Mouse (Mus musculus) thymus, postnatal 10 days (tissue): Measurements from ENCODE around the gene Ddx4.
"Not testable (repeated sequence)": the region's sequence is repeated elsewhere in the genome, so short reads cannot be mapped to it uniquely, and the experiment has no call there.

Experiments used
- DNase-seq, 2 experiments: peaks; one replicate each; pipeline ENCODE4 v3.0.0; 2021; ENCODE audit warnings: low spot score in 2 of 2

Ddx4 gene

DNA sequence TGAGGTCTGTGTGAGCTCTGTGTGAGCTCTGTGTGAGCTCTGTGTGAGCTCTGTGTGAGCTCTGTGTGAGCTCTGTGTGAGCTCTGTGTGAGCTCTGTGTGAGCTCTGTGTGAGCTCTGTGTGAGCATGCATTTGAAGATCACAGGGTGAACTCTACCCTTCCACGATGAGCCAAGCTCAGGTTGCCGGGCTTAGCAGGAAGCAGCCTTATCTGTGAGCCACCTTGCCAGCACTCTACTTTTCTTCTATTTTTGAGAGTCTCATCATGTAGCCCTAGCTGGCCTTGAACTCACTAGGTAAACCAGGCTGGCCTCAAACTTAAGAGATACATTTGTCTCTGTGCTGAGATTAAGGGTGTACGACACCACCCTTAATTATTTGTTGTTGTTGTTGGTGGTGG, 15.8 kb downstream of the Ddx4 start:
- DNase-seq: no peak

DNA sequence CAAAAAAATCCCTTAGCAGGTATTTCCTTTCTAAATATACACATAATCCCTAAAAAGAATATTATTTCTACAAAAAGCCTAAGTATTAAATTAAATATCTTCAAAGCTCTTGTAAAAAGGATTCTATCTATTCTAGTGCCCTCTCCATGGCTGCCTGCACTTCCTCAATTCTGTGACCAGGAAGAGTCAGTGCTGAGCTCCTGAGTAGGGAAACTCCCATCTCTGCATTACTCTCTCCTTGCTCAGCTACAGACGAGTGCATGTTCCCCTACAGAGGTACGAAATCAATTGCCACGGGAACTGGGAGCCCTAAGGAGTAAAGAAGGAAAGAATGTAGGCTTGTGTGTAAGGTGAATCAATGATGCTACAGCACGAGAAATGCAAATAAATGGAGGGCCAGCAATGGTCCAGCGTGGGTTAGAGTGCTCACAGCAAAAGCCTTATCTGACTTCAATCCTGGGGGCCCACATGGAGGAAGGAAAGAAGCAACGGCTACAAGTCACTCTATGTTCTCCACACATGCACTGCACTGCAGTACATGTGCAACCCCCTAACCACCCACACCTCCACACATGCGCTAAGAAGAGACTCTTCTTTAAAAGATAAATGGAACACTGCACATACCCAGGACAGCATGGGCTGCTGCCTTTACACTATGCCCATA, 17.0 kb downstream of the Ddx4 start:
- DNase-seq: no peak

DNA sequence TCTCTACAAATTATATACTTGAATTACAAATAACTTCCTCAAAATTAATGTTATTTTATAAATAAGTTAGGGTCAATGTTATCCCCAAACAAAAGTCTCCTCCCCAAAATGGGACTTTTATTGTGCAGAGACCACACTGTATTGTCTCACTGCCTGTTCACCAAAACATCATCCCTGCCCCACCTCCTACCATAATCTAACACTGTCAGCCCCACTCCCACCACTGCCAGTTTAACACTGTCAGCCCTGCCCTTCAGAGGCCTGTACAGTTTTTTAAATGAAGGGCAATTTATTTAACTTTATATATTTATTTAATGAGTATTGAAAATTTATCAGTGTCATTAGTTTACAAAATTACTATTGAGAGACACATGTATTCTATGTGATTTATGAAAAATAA, 26.7 kb downstream of the Ddx4 start:
- no peak for DNase-seq

DNA sequence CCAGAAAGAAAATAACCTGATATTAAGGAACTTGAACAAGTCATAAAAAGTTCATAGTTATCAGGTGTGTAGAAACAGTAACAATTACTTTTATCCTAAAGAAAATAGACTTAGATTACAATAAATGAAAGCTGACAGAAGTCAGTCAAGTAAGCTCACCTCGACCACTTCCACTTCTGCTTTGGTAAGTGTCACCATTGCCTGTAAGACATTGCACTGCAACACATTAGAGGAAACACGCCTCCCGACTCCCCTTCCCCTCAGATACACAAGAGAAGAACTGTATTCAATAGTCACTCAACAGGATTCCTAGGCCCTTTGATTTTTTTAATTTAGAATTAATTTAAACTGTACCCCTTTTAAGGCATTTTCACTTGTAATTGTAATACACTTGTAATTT, 27.7 kb downstream of the Ddx4 start:
- no peak for DNase-seq

DNA sequence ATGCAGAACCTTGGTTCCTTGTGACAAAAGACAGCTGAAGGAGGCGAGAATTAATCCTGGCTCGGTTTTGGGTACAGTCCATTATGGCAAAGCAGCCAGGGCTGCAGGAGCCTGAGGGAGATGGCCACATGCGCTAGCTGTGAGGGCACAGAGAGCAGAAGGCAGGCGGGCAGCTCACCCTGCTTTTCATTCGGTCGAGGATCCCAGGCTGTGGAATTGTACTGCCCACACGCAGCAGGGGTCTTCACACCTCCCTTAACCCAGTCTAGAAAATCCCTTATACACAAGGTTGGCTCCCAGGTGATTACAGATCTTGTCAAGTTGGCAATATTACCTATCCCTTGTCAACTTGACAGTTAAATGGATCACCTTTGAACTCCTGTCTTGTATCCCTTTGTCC, 28.6 kb downstream of the Ddx4 start:
- no peak for DNase-seq

DNA sequence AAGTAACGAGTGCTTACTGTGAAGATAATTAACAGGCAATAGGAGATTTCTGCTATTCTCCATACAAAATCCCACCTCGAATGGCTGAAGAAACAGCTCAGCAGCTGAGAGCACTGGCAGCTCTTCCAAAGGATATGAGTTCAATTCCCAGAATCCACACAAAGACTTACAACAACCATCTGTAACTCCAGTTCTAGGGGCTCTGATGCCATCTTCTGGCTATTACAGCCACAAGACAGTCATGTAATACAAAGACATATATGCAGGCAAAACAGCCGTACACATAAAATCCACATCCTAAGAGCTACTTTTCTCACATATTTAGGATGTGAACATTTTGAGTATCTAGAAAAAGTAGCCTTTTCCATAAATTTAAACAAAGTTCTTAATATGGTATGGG, 30.7 kb downstream of the Ddx4 start:
- DNase-seq: no peak

DNA sequence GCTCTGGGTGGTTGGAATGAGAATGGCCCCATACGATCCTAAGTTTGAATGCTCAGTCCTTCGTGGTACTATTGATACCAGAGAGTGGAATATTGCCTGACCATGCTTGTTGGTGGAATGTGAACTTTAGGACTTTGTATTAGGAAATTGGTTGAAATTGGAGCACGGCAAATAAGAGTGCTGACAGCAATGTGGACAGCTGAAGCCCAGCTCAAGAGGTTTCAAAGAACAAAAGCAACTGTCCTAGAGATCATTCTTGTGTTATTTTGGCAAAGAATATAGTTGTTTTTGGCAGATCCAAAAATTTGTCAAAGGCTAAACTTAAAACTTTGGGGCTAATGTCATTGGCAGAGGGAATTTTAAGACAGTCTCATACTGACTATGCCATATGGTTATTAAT, 43.7 kb downstream of the Ddx4 start:
- DNase-seq: no peak

DNA sequence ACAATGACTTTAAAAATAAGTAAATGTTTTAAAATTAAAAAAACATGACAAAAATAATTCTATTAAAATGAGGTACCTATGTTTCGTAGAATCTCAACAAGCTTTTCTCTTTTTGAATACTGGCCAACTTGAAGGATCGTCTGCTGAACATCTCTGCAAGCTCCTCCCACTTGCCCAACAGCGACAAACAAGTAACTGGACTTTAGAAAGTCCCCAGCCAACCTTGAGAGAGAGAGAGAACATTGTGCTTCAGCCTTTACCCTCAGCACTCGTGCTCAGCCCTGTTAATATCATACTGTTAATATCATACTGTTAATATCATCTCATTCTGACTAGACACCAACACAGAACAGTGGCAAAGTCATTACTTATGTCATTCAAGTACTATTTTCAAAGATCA, 47.9 kb downstream of the Ddx4 start:
- no peak for DNase-seq

DNA sequence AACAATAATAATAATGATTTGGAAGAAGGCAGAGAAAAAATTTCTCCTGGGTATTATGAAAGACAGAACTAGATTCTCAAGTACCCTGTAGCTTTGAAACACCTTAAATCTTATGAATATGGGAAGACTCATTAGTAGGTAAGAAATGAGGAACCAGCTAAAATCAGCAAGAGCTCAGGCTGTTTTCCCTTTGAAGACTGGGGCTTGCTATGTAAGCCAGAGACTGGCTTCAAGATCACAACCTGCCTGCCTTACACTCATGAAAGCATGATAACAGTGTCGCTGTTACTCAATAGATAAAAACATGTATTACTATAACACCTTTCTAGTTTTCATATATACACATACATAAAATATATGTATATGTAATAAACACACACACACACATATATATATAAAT, 48.4 kb downstream of the Ddx4 start:
- DNase-seq: no peak

DNA sequence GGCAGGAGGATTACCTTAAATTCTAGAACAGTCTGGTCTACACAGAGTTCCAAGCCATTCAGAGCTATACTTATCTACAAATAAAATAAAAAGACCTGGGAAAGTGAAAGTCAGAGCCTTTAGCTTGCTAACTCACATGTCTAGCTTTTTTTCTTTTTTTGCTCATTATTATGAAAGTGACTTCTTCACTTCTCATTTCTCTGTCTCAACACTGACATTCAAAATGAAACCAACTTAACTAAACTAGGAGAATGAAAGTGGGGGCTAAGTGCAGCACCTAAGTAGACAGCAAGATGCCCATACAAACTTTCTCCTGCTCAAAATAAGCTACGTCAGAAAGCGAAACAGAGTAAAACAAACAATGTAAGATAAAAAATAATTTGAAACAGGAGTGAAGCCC, 49.7 kb downstream of the Ddx4 start:
- no peak for DNase-seq

DNA sequence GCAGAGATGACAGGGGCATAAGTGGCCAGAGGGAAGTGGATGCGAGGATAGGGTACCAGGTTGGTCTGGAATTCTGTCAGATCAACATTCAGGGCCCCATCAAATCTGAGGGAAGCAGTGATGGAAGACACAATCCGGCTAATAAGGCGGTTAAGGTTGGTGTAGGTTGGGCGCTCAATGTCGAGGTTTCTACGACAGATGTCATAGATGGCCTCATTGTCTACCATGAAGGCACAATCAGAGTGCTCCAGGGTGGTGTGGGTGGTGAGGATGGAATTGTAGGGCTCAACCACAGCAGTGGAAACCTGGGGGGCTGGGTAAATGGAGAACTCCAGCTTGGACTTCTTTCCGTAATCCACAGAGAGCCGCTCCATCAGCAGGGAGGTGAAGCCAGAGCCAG, 58.0 kb downstream of the Ddx4 start, which contains the start of gene Il31ra:
TSS of gene Il31ra (minus strand) at position 101 of the 400 bp plus-strand sequence.
- not testable (repeated sequence) for DNase-seq

DNA sequence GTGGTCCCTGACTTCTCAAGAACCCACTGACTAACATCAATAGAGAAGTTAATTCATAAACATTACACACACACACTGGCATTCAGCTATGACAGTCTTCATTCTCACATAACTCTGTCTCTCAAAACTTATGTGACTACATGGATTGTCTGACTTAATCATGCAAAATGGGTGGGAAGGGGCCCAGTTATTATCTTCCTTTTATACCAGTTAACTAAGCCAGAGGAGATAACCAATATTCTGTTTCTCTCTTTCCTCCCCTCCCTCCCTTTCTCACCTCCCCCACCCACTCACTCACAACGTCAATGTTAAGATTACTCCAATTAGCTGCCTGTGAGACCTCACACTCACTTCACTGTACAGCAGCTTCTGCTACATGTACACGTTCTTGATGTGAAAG, 62.0 kb downstream of the Ddx4 start:
- no peak for DNase-seq

DNA sequence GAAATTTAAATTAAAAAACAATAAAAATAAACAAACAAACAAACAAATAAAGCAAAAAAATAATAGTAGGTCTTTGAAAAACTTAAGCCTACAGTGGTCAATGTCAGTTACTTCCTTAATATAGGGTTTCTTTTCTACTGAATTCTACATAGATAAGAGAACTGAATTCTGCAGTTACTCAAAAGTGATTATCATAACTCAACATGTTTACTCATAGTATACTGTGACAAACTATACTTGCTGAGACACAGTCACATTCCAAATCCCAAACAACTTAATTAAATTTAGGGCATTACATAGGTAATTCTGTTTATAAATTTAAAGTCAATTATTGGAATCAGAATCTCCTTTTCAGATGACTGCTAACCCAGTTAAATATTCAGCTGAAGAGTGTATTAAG, 62.6 kb downstream of the Ddx4 start:
- DNase-seq: no peak

DNA sequence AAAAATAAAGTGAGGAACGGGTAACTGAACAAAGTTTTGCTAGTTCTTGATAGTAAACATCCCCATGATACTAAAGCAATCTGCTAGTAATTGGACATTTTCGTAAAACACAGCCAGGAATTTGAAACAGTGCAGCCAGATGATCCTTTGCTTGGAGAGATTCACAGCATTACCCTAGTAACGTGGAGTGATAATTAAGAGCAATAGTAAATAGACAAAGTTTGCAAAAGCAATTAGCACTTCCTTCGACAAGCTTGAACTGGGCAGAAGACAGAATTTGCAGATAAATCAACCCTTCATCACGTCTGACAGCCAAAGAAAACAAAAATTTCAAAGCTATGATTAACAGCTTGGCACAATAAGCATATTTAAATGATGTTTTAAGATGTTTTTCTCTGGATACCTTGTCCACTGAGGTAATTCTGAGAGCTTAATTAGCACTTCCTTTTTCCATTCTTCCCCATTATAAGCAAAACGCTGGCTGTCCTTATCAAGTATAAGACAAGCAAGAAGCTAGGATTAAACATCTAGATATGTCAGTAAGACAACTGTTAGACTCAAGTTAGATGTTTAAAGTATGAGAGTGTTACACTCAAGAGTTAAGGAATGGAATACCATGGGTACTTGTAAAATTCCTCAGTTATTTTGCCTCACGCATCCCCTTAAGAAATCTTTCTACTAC, 67.6 kb downstream of the Ddx4 start:
- no peak for DNase-seq

DNA sequence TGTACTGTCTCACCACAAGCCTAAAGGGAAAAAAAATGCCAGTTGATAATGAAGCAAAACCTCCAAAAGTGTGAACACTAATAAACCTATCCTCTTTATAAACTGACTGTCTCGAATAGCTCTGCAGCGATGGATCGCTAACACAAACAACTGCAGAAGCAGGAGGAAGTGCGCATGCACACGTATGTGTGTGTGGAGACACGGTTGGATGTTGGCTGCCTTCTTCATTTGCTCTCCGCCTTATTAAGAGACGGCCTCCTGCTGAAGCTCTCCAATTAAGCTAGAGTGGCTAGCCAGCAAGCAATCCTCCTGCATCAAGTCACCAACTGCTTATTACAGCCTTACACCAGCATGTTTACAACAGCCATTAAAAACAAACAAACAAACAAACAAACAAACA, 70.0 kb downstream of the Ddx4 start:
- DNase-seq: no peak

DNA sequence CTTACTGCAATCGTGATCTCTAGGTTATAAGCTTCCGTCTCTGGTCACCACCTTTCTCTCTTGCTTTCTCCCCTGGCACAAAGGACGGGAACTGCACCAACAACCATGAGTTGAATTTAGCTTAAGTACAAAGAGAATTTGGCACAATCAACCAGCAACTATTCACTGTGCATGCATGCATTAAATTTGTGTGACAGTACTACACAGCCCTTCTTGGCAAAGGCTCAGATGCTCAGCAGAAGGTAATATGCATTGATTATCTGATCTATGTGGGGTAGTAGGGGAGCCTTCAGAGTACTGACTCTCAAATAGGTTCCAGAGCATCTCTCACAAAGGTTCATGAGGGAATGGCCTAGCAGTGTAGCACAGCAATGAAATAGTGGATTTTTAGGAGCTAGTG, 70.5 kb downstream of the Ddx4 start:
- DNase-seq: no peak

DNA sequence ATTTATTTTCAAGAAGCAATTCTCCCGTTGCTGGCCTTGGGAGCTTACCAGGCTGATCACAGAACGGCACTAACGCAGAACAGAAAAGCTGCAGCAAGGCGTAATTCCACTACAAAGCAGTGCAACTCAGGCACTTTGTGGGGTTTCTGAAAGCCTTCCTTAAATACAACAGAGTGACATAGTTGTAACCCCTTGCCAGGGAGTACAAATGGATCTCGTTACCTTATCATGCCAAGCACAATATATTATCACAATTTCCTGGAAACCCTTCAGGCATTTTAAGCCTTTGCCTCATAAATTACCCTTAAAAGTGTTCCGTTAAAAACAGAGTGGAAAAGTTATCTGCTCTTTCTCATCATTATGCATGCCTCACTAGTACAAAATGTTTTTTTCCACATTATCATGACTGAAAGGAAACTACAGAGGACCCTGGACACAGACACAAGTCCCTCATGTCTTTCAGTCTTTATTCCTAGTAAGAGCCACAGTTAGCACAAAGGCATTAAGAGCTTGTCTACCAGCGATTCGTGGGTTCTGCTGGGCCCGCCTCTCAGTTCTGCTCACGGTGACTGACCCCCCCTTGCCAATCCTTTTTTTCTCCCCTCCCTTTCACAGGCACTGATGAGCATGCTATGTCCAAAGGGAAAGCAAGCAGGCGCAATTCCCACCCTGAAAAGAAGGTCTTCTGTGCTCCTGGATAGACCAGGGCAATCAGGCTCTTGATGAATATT, 71.5 kb downstream of the Ddx4 start:
- no peak for DNase-seq

DNA sequence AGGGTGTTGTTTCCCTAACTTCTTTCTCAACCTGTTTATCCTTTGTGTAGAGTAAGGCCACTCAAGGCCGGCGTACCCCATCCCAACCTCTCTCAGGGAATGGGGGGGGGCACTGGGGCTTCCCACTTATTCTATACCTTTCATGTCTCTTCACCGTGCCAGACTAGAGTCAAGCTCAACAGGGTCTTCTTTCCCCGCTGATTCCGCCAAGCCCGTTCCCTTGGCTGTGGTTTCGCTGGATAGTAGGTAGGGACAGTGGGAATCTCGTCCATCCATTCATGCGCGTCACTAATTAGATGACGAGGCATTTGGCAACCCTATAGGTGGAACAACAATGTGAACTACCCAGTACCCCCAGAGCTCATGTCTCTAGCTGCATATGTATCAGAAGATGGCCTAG, 74.2 kb downstream of the Ddx4 start:
- peak; percentile 100 for DNase-seq

DNA sequence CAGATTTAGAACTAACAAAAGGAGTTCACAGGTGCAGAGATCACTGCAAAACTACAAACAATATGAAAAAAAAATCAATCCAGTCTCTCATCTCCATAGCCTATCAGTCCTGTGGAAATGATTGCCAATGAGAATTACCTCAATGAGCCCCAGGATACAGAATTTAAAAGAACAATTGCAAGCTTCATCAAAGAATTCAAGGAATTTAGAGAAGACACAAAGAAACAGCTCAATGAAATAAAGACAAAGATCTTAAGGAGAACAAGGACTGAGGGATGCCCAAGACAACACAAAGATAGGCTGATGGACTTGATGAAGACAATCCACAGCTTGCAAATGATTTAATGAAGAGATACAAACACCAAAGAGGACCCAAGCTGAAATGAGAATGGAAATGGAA, 78.5 kb downstream of the Ddx4 start:
- DNase-seq: no peak

DNA sequence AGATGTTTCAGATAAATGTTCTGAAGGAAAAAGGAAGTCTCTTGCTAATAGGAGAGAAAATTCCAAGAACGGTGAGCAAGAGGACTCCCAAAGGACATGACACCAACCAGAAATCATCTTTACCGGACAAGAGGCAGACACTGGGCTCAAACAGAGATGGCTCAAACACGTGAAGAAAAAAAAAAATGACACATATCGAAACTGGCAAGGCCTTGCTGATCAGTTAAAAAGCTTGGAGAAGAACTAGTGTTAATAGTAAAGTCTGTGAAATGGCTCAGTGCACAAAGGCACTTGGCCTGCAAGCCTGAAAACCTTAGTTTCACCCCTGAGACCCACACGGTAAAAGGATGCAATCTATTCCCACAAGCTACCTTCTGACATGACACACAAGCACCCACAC, 81.5 kb downstream of the Ddx4 start:
- no peak for DNase-seq

DNA sequence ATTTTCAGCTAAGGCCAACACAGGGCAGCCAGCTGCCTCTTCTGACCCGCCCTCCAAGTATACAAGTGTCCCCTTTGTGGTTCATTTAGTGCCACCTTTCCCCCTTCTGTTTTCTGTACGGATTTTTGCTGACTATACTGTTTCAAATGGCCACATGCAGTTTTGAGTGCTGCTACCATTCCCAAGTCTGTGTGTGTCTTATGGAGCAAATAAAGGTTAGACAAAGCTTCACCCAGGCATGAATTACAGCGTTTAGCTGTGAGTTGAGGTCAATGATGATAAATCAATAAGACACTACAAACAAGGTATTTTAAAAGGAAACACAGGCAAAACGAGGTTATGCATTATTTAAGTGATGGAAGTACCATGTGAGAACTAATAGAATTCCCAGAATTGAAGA, 82.7 kb downstream of the Ddx4 start:
- no peak for DNase-seq

DNA sequence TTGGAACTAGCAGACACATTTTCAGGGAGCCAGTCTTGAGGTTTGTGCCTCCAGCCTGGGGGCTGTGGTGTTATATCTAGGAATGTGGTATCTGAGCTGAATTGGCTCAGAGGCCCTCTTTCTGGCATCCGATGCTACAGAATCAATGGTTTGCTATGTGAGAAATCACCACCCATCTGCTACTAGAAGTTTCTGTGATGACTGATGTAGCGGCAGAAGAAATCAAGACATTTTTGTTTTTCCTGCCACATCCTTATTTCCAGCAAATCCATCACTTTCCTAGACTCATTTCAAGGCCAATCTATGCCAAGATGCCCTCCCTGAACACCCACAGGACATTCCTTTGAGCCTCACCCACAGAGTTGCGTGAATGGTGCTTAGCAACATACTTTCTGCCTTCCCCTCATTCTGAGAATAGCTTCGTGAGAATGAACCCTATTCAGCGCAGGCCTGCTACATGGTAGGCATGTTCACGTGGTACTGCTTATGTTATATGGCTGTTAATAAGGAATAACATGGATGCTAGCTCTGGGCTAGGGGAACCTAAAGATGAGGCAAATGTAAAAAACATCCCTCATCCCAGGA, 91.6 kb downstream of the Ddx4 start:
- DNase-seq: no peak

DNA sequence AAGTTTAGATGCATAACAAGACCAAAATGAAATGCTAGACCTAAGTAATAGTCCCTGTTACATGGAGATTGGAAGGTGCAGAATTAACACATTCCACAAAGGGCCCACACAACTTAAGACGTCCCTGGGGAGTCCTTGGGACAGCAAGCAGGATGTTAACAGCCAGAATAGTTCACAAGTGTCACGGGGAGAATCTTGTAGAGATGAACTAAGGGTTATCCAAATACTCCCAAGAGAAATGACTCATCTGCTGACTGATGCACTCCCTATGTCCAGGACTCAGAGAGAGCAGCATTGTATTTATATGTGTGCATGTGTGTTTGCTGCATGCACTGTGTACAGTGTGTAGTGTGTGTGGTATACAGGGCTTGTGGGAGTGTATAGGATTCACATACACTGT, 95.8 kb downstream of the Ddx4 start:
- DNase-seq: no peak
